Mouse (Mus musculus) intestine, embryonic 15.5 days (tissue): ENCODE results near the gene Exoc6b. TPM values are rescaled to one million over a fixed set of nuclear protein-coding genes. Genes with fewer than 3 reads are reported as not detected.

Source experiments
- ATAC-seq: fragments of 200-750 bp; cut with Nextera tagmentation; 2 replicates; pipeline ENCODE4 v1.8.0; 2017; ENCODE audit warnings: moderate TSS enrichment, moderate library complexity
- H3K27ac ChIP-seq: fragments of 300-500 bp; sonication (generic); 2 replicates; pipeline ENCODE4 v1.5.1; 2015; ENCODE audit warnings: mild to moderate bottlenecking, inconsistent platforms
- H3K27me3 ChIP-seq: fragments of 300-500 bp; sonication (generic); replicated peaks from 2 replicates; pipeline ENCODE4 v1.6.1; 2015; ENCODE audit warnings: inconsistent platforms
- H3K36me3 ChIP-seq: fragments of 300-500 bp; sonication (generic); 2 replicates; pipeline ENCODE4 v1.6.1; 2015; ENCODE audit warnings: inconsistent platforms
- H3K4me1 ChIP-seq: fragments of 300-500 bp; sonication (generic); replicated peaks from 2 replicates; pipeline ENCODE4 v1.6.1; 2015; ENCODE audit warnings: inconsistent platforms
- H3K4me2 ChIP-seq: fragments of 300-500 bp; sonication (generic); replicated peaks from 2 replicates; pipeline ENCODE4 v1.6.1; 2015; ENCODE audit warnings: mild to moderate bottlenecking, inconsistent platforms
- H3K4me3 ChIP-seq: fragments of 300-500 bp; sonication (generic); replicated peaks from 2 replicates; pipeline ENCODE4 v1.5.1; 2015; ENCODE audit warnings: inconsistent platforms
- H3K9ac ChIP-seq: fragments of 300-500 bp; sonication (generic); 2 replicates; pipeline ENCODE4 v1.6.1; 2015; ENCODE audit warnings: inconsistent platforms
- H3K9me3 ChIP-seq: fragments of 300-500 bp; sonication (generic); 2 replicates; pipeline ENCODE4 v1.6.1; 2016; ENCODE audit warnings: inconsistent platforms
- WGBS: fragments of 180-500 bp; shearing (Covaris S2); methylation state at CpG from one replicate; pipeline ENCODE4 v1.1.7; 2015; 5-methylcytosine and 5-hydroxymethylcytosine counted together
- polyA plus RNA-seq: library from polyadenylated mRNA; unstranded; fragments of >200 nt; fragmentation: Nextera tagmentation; extraction: Ambion mirVana; gene quantifications from 2 replicates; pipeline ENCODE4 v1.2.1, GENCODE M21; 2015

Exoc6b gene
- polyA plus RNA-seq, 1 experiment from 2014 or later, result 19.5 TPM

GRCm38 (mm10) chr6:85051109-85051508 is 18.2 kb downstream of the Exoc6b start:
- H3K27ac ChIP-seq, result no peak overlapping the region
- WGBS, result 82% methylated on average over 4 of the region's 4 CpGs

DNA sequence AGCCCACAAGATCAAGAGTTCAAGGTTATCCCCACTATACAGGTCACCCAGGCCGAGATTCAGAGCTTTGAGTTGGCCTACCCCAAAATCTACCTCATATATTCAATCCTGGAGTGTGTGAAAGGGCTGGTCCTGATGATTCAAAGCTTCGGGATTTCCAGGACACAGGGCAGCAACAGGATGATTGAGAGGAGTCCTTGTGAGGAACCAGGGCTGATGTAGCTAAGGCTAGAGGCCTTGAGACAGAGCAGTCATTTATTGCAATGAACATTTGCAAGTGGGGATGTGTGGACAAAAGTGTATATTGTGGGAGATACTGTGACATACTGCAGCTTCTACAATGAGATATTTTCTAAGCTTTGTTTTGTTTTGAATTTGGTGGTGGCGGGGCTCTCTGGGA is 22.8 kb downstream of the Exoc6b start:
- WGBS, result 80% methylated on average over 3 of the region's 3 CpGs

More at GRCm38 (mm10) chr6:85051109-85051508, 18.2 kb downstream of the Exoc6b start:
- H3K4me1 ChIP-seq, result no peaks in the 10 kb centered on the region
- H3K27me3 ChIP-seq, result no peaks in the 10 kb centered on the region
- no peaks in the 10 kb centered on the region for H3K36me3 ChIP-seq
- no peak for ATAC-seq
- no peak overlapping the region for H3K4me2 ChIP-seq
- no peak overlapping the region for H3K9ac ChIP-seq
- no peaks in the 10 kb centered on the region for H3K9me3 ChIP-seq
- H3K4me3 ChIP-seq, result no peak overlapping the region

DNA sequence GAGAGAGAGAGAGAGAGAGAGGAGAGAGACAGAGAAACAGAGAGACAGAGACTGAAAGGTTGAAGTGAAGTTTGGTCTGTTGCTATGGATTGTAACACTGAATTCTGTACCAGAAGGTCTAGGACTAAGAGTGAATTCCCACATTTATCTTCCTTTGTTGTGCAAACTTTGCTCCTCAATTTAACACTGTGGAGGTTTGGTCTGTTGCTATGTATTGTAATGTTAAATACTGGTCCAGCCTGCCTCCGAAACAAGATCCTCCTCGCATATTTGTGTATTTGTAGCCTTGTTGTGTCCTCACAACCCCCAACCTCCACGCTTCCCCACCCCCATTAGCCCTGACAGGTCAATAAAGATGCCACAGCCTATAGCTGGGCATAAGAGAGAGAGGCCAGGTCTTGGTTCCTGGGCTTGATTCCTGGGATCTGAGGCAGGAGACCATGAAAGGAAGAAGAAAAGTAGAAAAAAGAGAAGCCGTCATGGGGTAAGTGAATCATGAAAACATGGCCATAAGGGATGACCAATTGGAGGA is 24.6 kb downstream of the Exoc6b start:
- Histone ChIP-seq H3K4me2 (no peak overlapping the region), H3K27me3 (no peaks in the 10 kb centered on the region), H3K9ac (no peak overlapping the region), H3K9me3 (no peaks in the 10 kb centered on the region), H3K4me1 (no peaks in the 10 kb centered on the region), H3K27ac (no peak overlapping the region), H3K36me3 (no peaks in the 10 kb centered on the region), H3K4me3 (no peak overlapping the region)
- no peak for ATAC-seq
- WGBS, result 70% methylated on average over 4 of the region's 4 CpGs

More for the DNA sequence above, 22.8 kb downstream of the Exoc6b start:
- Histone ChIP-seq H3K4me2 (no peak overlapping the region), H3K9me3 (no peaks in the 10 kb centered on the region), H3K27ac (no peak overlapping the region), H3K4me1 (no peaks in the 10 kb centered on the region), H3K36me3 (no peaks in the 10 kb centered on the region), H3K27me3 (no peaks in the 10 kb centered on the region), H3K4me3 (no peak overlapping the region), H3K9ac (no peak overlapping the region)
- ATAC-seq, result no peak

DNA sequence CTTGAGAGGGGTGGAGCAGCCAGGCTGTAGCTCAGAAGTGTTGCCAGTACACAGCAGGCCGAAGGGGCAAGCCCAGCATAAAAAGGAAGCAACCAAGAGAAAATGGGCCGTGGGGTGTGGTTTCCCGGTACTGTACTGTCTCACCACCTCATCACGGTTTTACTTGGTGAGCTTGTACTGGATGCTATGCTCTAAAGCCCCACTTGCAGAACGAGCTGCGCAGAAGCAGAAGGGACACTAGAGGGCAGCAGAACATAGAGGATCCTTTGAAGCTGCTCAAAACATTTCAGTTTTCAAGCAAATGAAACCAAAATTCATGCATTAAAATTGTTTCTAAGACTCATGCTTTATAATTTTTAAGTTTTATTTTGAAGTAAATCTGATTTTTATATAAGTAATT is 31.6 kb downstream of the Exoc6b start:
- Histone ChIP-seq H3K4me2 (no peak overlapping the region), H3K9me3 (no peaks in the 10 kb centered on the region), H3K36me3 (no peaks in the 10 kb centered on the region), H3K4me1 (no peaks in the 10 kb centered on the region), H3K9ac (no peak overlapping the region), H3K4me3 (no peak overlapping the region), H3K27me3 (no peaks in the 10 kb centered on the region), H3K27ac (no peak overlapping the region)
- no peak for ATAC-seq
- WGBS, result 11% methylated on average over 6 of the region's 6 CpGs

GRCm38 (mm10) chr6:85029671-85030070 is 39.6 kb downstream of the Exoc6b start:
- H3K36me3 ChIP-seq, result no peaks in the 10 kb centered on the region
- no peaks in the 10 kb centered on the region for H3K9me3 ChIP-seq
- WGBS, result 67% methylated on average over 1 of the region's 1 CpGs
- no peak overlapping the region for H3K4me3 ChIP-seq
- H3K27ac ChIP-seq, result no peak overlapping the region
- H3K9ac ChIP-seq, result no peak overlapping the region
- no peak overlapping the region for H3K4me2 ChIP-seq
- no peaks in the 10 kb centered on the region for H3K4me1 ChIP-seq
- H3K27me3 ChIP-seq, result no peaks in the 10 kb centered on the region
- ATAC-seq, result no peak

DNA sequence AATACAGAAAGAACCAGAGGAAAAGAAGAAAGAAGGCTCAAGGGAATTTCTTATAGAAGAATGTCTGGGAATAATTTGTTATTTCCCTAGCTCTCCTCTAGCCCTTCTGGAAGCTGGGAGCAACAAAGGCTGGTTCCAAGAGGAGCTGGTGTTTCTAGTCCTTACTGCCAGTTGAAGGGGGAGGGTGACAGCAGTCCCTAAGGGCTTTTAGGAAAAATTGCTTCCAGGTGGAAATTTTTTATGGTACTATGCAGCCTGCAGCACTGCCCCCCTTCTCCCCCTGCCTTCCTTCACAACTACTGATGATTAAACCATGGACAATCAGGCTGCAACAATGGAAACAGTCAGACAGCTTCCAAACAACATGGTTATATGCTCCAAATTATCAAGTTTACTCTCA is 44.9 kb downstream of the Exoc6b start:
- Histone ChIP-seq H3K27ac (no peak overlapping the region), H3K9me3 (no peaks in the 10 kb centered on the region)

GRCm38 (mm10) chr6:85017011-85017410 is 52.3 kb downstream of the Exoc6b start:
- WGBS, result 32% methylated on average over 2 of the region's 2 CpGs
- Histone ChIP-seq H3K4me2 (no peak overlapping the region), H3K27ac (no peak overlapping the region), H3K9me3 (no peaks in the 10 kb centered on the region), H3K36me3 (no peaks in the 10 kb centered on the region), H3K4me3 (no peak overlapping the region), H3K27me3 (no peaks in the 10 kb centered on the region), H3K9ac (no peak overlapping the region), H3K4me1 (no peaks in the 10 kb centered on the region)
- ATAC-seq, result no peak

More for the DNA sequence above, 44.9 kb downstream of the Exoc6b start:
- no peak for ATAC-seq
- no peaks in the 10 kb centered on the region for H3K27me3 ChIP-seq
- no peak overlapping the region for H3K4me3 ChIP-seq
- no peak overlapping the region for H3K4me2 ChIP-seq
- no peak overlapping the region for H3K9ac ChIP-seq
- no peaks in the 10 kb centered on the region for H3K36me3 ChIP-seq
- no peaks in the 10 kb centered on the region for H3K4me1 ChIP-seq

DNA sequence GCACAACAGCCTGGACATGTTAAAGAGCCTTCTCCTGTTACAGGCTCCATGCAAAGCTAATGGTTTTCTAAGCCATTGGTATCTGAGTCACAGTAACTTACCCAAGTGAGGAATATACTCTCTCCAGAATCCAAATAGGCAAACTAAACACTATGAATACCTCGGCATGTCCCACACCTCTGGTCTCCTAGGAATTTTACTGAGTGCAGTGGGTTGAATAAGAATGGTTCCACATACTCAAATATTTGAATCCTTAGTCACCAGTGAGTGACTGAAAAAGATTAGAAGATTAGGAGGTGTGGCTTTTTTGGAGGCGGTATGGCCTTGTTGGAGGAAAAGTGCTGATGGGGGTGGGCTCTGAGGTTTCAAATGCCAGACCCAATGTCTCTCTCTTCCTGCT is 55.4 kb downstream of the Exoc6b start:
- no peaks in the 10 kb centered on the region for H3K9me3 ChIP-seq
- no peak overlapping the region for H3K9ac ChIP-seq
- no peaks in the 10 kb centered on the region for H3K4me1 ChIP-seq
- H3K36me3 ChIP-seq, result no peaks in the 10 kb centered on the region
- 85% methylated on average over 2 of the region's 2 CpGs for WGBS
- no peak for ATAC-seq
- H3K27me3 ChIP-seq, result no peaks in the 10 kb centered on the region
- no peak overlapping the region for H3K27ac ChIP-seq
- H3K4me3 ChIP-seq, result no peak overlapping the region
- H3K4me2 ChIP-seq, result no peak overlapping the region

- ATAC-seq, result no peak
- H3K9ac ChIP-seq, result no peak overlapping the region
- H3K27me3 ChIP-seq, result no peaks in the 10 kb centered on the region
- no peak overlapping the region for H3K27ac ChIP-seq
- WGBS, result 81% methylated on average over 2 of the region's 2 CpGs
- H3K36me3 ChIP-seq, result no peaks in the 10 kb centered on the region
- no peak overlapping the region for H3K4me2 ChIP-seq
- H3K4me3 ChIP-seq, result no peak overlapping the region
- H3K4me1 ChIP-seq, result no peaks in the 10 kb centered on the region
- no peaks in the 10 kb centered on the region for H3K9me3 ChIP-seq
Observed at GRCm38 (mm10) chr6:85010397-85010796, 58.9 kb downstream of the Exoc6b start.

GRCm38 (mm10) chr6:84995418-84995817 is 73.9 kb downstream of the Exoc6b start:
- no peaks in the 10 kb centered on the region for H3K4me1 ChIP-seq
- no peak overlapping the region for H3K4me2 ChIP-seq
- no peak for ATAC-seq
- no peaks in the 10 kb centered on the region for H3K27me3 ChIP-seq
- H3K4me3 ChIP-seq, result no peak overlapping the region
- H3K27ac ChIP-seq, result no peak overlapping the region
- H3K36me3 ChIP-seq, result no peaks in the 10 kb centered on the region
- no peak overlapping the region for H3K9ac ChIP-seq
- no peaks in the 10 kb centered on the region for H3K9me3 ChIP-seq

DNA sequence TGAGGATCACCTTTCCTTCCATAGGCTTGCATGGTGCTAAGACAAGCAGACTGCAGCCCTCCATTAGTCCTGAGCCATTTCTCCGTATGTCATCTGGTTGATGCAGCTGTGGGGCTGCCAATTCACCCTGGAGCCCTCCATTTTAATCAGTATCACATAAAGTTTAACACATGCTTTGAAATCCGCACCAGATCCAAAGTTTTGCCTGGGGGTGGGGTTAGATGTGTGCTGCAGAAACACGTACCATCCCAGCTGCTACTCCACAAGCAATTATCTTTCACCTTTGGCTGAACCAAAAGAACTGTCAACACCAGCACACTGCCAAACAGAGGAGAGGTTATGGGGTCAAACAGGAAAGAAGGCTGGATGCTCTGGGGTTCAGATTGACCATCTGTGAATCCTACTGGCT is 92.7 kb downstream of the Exoc6b start:
- H3K27ac ChIP-seq, result no peak overlapping the region
- no peaks in the 10 kb centered on the region for H3K9me3 ChIP-seq
- no peaks in the 10 kb centered on the region for H3K27me3 ChIP-seq
- H3K4me2 ChIP-seq, result no peak overlapping the region
- H3K9ac ChIP-seq, result no peak overlapping the region
- ATAC-seq, result no peak
- H3K36me3 ChIP-seq, result no peaks in the 10 kb centered on the region
- 0 out of 2 replicates have a peak, but pooled peaks cover 2% of the 10 kb centered on the region for H3K4me1 ChIP-seq
- no peak overlapping the region for H3K4me3 ChIP-seq
- WGBS, result 29% methylated on average over 3 of the region's 3 CpGs

DNA sequence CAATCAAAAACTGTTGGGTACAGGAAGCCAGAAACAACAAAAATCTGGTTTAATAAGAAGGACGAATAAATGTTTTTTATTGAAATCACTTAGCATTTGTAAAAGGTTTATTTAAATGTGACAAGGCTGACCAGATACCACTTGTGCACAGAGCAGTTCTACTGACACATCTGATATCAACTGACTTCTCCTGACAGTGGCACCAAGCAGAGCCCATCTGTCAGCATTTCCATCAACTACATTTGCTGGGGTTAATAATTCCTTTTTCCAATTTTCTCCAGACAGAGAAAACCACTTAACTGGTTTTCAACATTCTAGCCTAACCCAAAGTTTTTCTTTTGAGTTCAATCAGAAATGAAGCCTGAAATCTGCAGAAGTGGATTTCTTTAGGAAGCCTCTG is 100.8 kb downstream of the Exoc6b start:
- 88% methylated on average over 1 of the region's 1 CpGs for WGBS
- no peaks in the 10 kb centered on the region for H3K36me3 ChIP-seq
- no peaks in the 10 kb centered on the region for H3K27me3 ChIP-seq
- H3K4me2 ChIP-seq, result no peak overlapping the region
- H3K9me3 ChIP-seq, result no peaks in the 10 kb centered on the region
- ATAC-seq, result no peak
- no peaks in the 10 kb centered on the region for H3K4me1 ChIP-seq
- H3K9ac ChIP-seq, result no peak overlapping the region
- no peak overlapping the region for H3K27ac ChIP-seq
- no peak overlapping the region for H3K4me3 ChIP-seq

GRCm38 (mm10) chr6:84964729-84965415 is 104.4 kb downstream of the Exoc6b start:
- H3K9ac ChIP-seq, result no peak overlapping the region
- H3K27me3 ChIP-seq, result no peaks in the 10 kb centered on the region
- no peaks in the 10 kb centered on the region for H3K4me1 ChIP-seq
- H3K27ac ChIP-seq, result no peak overlapping the region
- no peak for ATAC-seq
- no peaks in the 10 kb centered on the region for H3K9me3 ChIP-seq
- WGBS, result 81% methylated on average over 5 of the region's 5 CpGs
- no peaks in the 10 kb centered on the region for H3K36me3 ChIP-seq
- H3K4me3 ChIP-seq, result no peak overlapping the region
- no peak overlapping the region for H3K4me2 ChIP-seq
